Mouse (Mus musculus) embryonic facial prominence, embryonic 11.5 days (tissue): ENCODE data around the gene Zfp90. TPM values are rescaled to one million over a fixed set of nuclear protein-coding genes. Genes with fewer than 3 reads are reported as not detected.

Experiments
- ATAC-seq: fragments of 200-750 bp; cut with Nextera tagmentation; replicated peaks from 2 replicates; pipeline ENCODE4 v1.8.0; 2017; ENCODE audit warnings: low read depth; ENCODE audit not compliant: insufficient number of reproducible peaks, low FRiP score, low TSS enrichment
- DNase-seq: peaks from one replicate; pipeline ENCODE4 v3.0.0-alpha.2; 2015; ENCODE audit warnings: low spot score
- H3K27ac ChIP-seq: fragments of 300-500 bp; sonication (generic); replicated peaks from 2 replicates; pipeline ENCODE4 v1.5.1; 2014; ENCODE audit warnings: mild to moderate bottlenecking, low read depth, low read length, control low read depth
- H3K27me3 ChIP-seq: fragments of 300-500 bp; sonication (generic); 2 replicates; pipeline ENCODE4 v1.6.1; 2014; ENCODE audit warnings: mild to moderate bottlenecking, low read length, moderate library complexity, mixed read lengths; ENCODE audit not compliant: control insufficient read depth, insufficient read depth
- H3K36me3 ChIP-seq: fragments of 300-500 bp; sonication (generic); replicated peaks from 2 replicates; pipeline ENCODE4 v1.6.1; 2014; ENCODE audit warnings: low read depth, mild to moderate bottlenecking, low read length, moderate library complexity, mixed read lengths; ENCODE audit not compliant: control insufficient read depth, insufficient read depth
- H3K4me1 ChIP-seq: fragments of 300-500 bp; sonication (generic); 2 replicates; pipeline ENCODE4 v1.6.1; 2014; ENCODE audit warnings: low read length, mixed read lengths; ENCODE audit not compliant: control insufficient read depth, insufficient read depth
- H3K4me2 ChIP-seq: fragments of 300-500 bp; sonication (generic); 2 replicates; pipeline ENCODE4 v1.6.1; 2014; ENCODE audit warnings: low read depth, mild to moderate bottlenecking, control low read depth, low read length, moderate library complexity
- H3K4me3 ChIP-seq: fragments of 300-500 bp; sonication (generic); 2 replicates; pipeline ENCODE4 v1.5.1; 2014; ENCODE audit warnings: low read depth, low read length, control low read depth
- H3K9ac ChIP-seq: fragments of 300-500 bp; sonication (generic); replicated peaks from 2 replicates; pipeline ENCODE4 v1.6.1; 2014; ENCODE audit warnings: mild to moderate bottlenecking, control low read depth, low read length
- H3K9me3 ChIP-seq: fragments of 300-500 bp; sonication (generic); replicated peaks from 2 replicates; pipeline ENCODE4 v1.6.1; 2016; ENCODE audit warnings: mild to moderate bottlenecking, low read length, inconsistent platforms, mixed read lengths; ENCODE audit not compliant: control insufficient read depth
- WGBS: fragments of 180-500 bp; shearing (Covaris S2); extraction: QIAGEN DNeasy Blood & Tissue Kit; methylation state at CpG from one replicate; pipeline ENCODE4 v1.1.7; 2014; 5-methylcytosine and 5-hydroxymethylcytosine counted together
- polyA plus RNA-seq: library from polyadenylated mRNA; unstranded; fragments of >200 nt; fragmentation: Nextera tagmentation; extraction: Ambion mirVana; gene quantifications from 2 replicates; pipeline ENCODE4 v1.2.1, GENCODE M21; 2014

Gene Zfp90
- polyA plus RNA-seq, 1 experiment from 2014 or later: 34.8 TPM

DNA sequence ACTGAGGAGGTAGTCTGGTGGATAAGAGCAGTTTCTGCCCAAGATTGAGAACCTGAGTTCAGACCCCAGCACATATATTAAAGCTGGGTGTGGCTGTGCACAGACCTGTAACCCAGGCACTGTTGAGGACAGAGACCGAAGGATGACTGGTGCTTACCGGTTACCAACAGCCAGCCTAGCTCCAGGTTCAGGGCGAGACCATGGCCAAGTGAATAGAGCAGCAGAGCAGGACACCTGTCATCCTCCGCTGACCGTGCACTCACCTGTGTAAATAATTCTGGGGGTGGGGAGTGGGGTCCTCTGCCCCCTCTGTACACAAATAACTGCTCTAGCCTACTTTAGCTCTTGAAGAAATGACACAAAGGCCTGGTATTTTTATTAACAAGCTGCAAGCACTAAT is 58.9 kb downstream of the Zfp90 start:
- no peak for ATAC-seq
- Histone ChIP-seq H3K4me1 (peaks cover 4% of the 10 kb centered on the region; the same call in 1 of the 2 replicates), H3K4me3 (no peak overlapping the region), H3K4me2 (no peak overlapping the region), H3K9ac (no peak overlapping the region), H3K9me3 (no peaks in the 10 kb centered on the region), H3K36me3 (no peaks in the 10 kb centered on the region), H3K27ac (no peak overlapping the region), H3K27me3 (no peaks in the 10 kb centered on the region)
- no peak for DNase-seq
- 93% methylated on average over 5 of the region's 5 CpGs for WGBS

Other genes with a start within 250 kb of the Zfp90 start
- gene Slc7a6, start 246.5 kb upstream of the Zfp90 start, polyA plus RNA-seq: 82.4 and 90.9 TPM in 2 replicates
- 43.8 and 46.7 TPM in 2 replicates for gene Slc7a6os, start 204.4 kb upstream of the Zfp90 start, polyA plus RNA-seq
- gene Prmt7, start 204.4 kb upstream of the Zfp90 start, polyA plus RNA-seq: 62.6 and 62.7 TPM in 2 replicates
- 2.0 and 2.9 TPM in 2 replicates for gene Smpd3, start 77.3 kb upstream of the Zfp90 start, polyA plus RNA-seq
- gene 6030452D12Rik, start 85.2 kb downstream of the Zfp90 start, polyA plus RNA-seq: not detected in 2 replicates
- 10.8 and 11.0 TPM in 2 replicates for gene Cdh3, start 95.6 kb downstream of the Zfp90 start, polyA plus RNA-seq
- gene Gm10073, start 158.1 kb downstream of the Zfp90 start, polyA plus RNA-seq: 4.7 and 8.0 TPM in 2 replicates
- 19.8 and 20.9 TPM in 2 replicates for gene Cdh1, start 188.0 kb downstream of the Zfp90 start, polyA plus RNA-seq